Mouse (Mus musculus) forebrain, embryonic 11.5 days (tissue): ENCODE data around the gene Exosc8. TPM values are rescaled to one million over a fixed set of nuclear protein-coding genes. Genes with fewer than 3 reads are reported as not detected.
A peak's percentile ranks its signal among the peaks of the same experiment; 100 is the strongest.

ENCODE experiments used
- ATAC-seq: fragments of 200-750 bp; cut with Nextera tagmentation; replicated peaks from 2 replicates; pipeline ENCODE4 v1.8.0; 2017; ENCODE audit warnings: moderate TSS enrichment; ENCODE audit not compliant: low FRiP score
- DNase-seq: peaks from one replicate; pipeline ENCODE4 v3.0.0-alpha.2; 2017; ENCODE audit warnings: low spot score
- H3K27ac ChIP-seq: fragments of 300-500 bp; sonication (generic); 2 replicates; pipeline ENCODE4 v1.5.1; 2014; ENCODE audit warnings: low read depth, low read length
- H3K27me3 ChIP-seq: fragments of 300-500 bp; sonication (generic); 2 replicates; pipeline ENCODE4 v1.6.1; 2014; ENCODE audit warnings: mild to moderate bottlenecking, low read length, mixed read lengths; ENCODE audit not compliant: control insufficient read depth, insufficient read depth
- H3K36me3 ChIP-seq: fragments of 300-500 bp; sonication (generic); 2 replicates; pipeline ENCODE4 v1.6.1; 2014; ENCODE audit warnings: mild to moderate bottlenecking, low read length, moderate library complexity, mixed read lengths; ENCODE audit not compliant: control insufficient read depth, insufficient read depth
- H3K4me1 ChIP-seq: fragments of 300-500 bp; sonication (generic); replicated peaks from 2 replicates; pipeline ENCODE4 v1.6.1; 2014; ENCODE audit warnings: low read length, mixed read lengths; ENCODE audit not compliant: control insufficient read depth, insufficient read depth
- H3K4me2 ChIP-seq: fragments of 300-500 bp; sonication (generic); 2 replicates; pipeline ENCODE4 v1.6.1; 2014; ENCODE audit warnings: low read depth, mild to moderate bottlenecking, low read length, moderate library complexity, mixed read lengths; ENCODE audit not compliant: severe bottlenecking
- H3K4me3 ChIP-seq: fragments of 300-500 bp; sonication (generic); 2 replicates; pipeline ENCODE4 v1.5.1; 2014; ENCODE audit warnings: low read depth, low read length
- H3K9ac ChIP-seq: fragments of 300-500 bp; sonication (generic); 2 replicates; pipeline ENCODE4 v1.6.1; 2014; ENCODE audit warnings: low read length
- H3K9me3 ChIP-seq: fragments of 300-500 bp; sonication (generic); 2 replicates; pipeline ENCODE4 v1.6.1; 2016; ENCODE audit warnings: low read length, mixed read lengths; ENCODE audit not compliant: control insufficient read depth
- whole genome bisulfite sequencing: fragments of 180-500 bp; shearing (Covaris S2); extraction: QIAGEN DNeasy Blood & Tissue Kit; methylation state at CpG from one replicate; pipeline ENCODE4 v1.1.7; 2014; 5-methylcytosine and 5-hydroxymethylcytosine counted together
- polyA plus RNA-seq: library from polyadenylated mRNA; unstranded; fragments of >200 nt; fragmentation: Nextera tagmentation; extraction: Ambion mirVana; gene quantifications from 2 replicates; pipeline ENCODE4 v1.2.1, GENCODE M21; 2014

Gene Exosc8
- polyA plus RNA-seq, 1 experiment from 2014 or later: 176 TPM

DNA sequence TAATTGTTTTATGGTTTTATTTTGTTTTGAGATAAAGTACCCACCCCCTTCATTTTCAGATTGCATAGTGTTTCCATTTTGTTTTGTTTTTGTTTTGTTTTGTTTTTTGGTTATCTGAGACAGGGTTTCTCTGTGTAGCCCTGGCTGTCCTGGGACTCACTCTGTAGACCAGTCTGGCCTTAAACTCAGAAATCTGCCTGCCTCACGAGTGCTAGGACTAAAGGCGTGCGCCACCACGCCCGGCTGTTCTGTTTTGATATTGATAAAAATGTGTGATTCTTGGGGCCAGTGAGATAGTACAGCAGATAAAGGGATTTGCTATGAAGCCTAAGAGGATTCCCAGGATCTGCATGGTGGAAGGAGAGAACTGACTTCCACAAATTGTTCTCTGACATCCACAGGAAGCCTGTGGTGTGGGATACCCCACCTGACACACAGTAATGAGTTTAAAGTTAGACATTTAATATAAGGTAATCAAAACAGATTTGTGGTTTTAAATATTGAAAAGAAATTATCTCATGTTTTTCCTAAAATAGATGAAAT is 35.4 kb downstream of the Exosc8 start:
- DNase-seq (no peak), ATAC-seq (no peak)
- H3K36me3 ChIP-seq: peaks cover 5% of the 10 kb centered on the region; the same call in 1 of the 2 replicates
- H3K4me3 ChIP-seq: no peak overlapping the region
- no peak overlapping the region for H3K4me2 ChIP-seq
- no peak overlapping the region for H3K27ac ChIP-seq
- WGBS: 92% methylated on average over 5 of the region's 5 CpGs
- H3K27me3 ChIP-seq: no peaks in the 10 kb centered on the region
- no peak overlapping the region for H3K9ac ChIP-seq
- H3K9me3 ChIP-seq: no peaks in the 10 kb centered on the region
- H3K4me1 ChIP-seq: no peaks in the 10 kb centered on the region

DNA sequence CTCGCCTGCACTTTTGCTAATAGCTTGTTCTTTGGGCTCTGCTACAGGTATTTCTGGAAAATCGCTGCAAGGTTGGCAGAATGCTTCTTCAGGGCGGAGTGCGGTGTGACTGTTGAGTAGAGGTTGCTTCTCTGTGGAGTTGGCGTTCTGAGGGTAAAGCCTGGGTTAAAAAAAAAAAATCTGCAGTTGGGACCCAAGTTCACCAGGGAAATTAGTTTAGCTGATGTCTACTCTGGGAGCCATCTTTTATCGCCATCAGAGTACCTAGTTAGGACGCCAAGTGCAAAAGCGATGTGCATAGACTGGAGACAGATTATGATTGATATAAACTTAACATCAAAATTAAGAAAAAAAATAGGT is 42.2 kb downstream of the Exosc8 start:
- Histone ChIP-seq H3K4me2 (peak overlapping the region; percentile 47), H3K4me3 (peak overlapping the region; percentile 75), H3K4me1 (no peaks in the 10 kb centered on the region; the same call in 1 of the 2 replicates), H3K27me3 (no peaks in the 10 kb centered on the region), H3K27ac (peak overlapping the region; percentile 48; the same call in 1 of the 2 replicates), H3K9ac (peak overlapping the region; percentile 73), H3K9me3 (no peaks in the 10 kb centered on the region), H3K36me3 (no peaks in the 10 kb centered on the region)
- DNase-seq: no peak
- no peak for ATAC-seq
- under 1% methylated on average over 8 of the region's 8 CpGs for WGBS

DNA sequence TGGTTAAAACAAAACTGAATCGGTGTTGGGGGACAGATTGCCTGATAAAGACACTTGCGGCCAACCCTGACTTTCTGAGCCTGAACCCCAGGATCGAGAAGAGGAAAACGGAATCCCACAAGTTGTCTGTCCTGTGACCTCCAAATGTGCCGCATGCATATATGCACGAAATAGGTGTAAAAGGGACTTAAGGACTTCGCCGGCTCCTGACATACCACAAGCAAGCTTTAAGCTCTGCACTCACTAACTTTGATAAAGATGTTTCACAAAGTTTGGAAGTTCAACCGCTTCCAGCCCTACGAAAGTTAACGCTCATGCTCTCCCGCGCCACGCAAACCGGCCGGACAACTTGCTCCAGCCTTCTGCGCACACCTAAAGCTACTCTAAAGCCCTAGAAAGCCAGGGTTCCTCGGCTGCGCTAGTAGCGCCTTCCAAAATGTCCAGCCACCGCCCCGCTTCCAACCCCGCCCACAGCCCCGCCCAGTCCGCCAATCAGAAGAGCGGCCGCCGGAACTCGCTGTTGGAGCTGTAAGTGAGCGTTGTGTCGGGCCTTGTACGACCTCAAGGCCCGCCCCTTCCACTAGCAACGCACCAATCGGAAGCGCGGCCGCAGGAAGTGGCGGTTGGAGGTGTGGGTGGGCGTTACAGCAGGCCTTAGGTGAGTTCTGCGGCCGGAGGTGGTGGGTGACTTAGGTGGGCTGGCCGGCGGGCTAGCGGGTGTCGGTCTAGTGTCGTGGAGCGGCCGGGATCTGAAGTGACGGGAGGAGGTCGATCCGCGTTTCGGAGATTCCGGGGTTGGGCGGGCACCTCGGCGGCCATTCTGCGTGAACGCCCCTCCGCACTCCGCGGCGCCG is 42.8 kb downstream of the Exosc8 start, which contains the start of gene Supt20:
Supt20 (plus strand) TSS at position 606 of the 854 bp plus-strand sequence.
- peak; percentile 96 for DNase-seq
- no peaks in the 10 kb centered on the region for H3K36me3 ChIP-seq
- H3K9me3 ChIP-seq: no peaks in the 10 kb centered on the region
- H3K4me1 ChIP-seq: no peaks in the 10 kb centered on the region; the same call in 1 of the 2 replicates
- peak within 1 kb of the TSS; percentile 84 for H3K4me2 ChIP-seq
- peak; percentile 98 for ATAC-seq
- H3K4me3 ChIP-seq: peak within 1 kb of the TSS; percentile 75
- H3K9ac ChIP-seq: peak within 1 kb of the TSS; percentile 73
- H3K27ac ChIP-seq: peak within 1 kb of the TSS; percentile 48; the same call in 1 of the 2 replicates
- H3K27me3 ChIP-seq: no peaks in the 10 kb centered on the region
- 2% methylated on average over 65 of the region's 65 CpGs for WGBS

DNA sequence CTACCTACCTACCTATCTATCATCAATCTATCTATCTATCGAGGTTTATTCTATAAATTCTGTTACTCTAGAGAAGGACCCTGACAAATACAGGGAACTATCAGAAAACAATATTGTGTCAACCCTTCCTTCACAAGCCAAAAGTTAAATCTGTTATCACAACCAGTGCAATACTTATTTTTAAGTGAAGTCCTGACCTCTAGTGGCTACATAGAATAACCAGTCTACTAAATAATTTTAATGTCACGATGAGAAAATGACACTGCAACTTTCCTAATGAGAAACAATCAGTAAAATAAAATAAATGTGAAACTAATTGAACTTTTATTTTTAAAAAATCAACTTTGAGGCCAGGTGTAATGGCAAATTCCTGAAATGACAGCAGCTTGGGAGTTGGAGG is 46.1 kb downstream of the Exosc8 start:
- DNase-seq (no peak), ATAC-seq (no peak)
- Histone ChIP-seq H3K4me2 (no peak overlapping the region), H3K9ac (no peak overlapping the region), H3K27ac (no peak overlapping the region), H3K9me3 (no peaks in the 10 kb centered on the region), H3K36me3 (no peaks in the 10 kb centered on the region), H3K4me3 (no peak overlapping the region), H3K4me1 (no peaks in the 10 kb centered on the region; the same call in 1 of the 2 replicates), H3K27me3 (no peaks in the 10 kb centered on the region)
- WGBS: 61% methylated on average over 2 of the region's 2 CpGs

DNA sequence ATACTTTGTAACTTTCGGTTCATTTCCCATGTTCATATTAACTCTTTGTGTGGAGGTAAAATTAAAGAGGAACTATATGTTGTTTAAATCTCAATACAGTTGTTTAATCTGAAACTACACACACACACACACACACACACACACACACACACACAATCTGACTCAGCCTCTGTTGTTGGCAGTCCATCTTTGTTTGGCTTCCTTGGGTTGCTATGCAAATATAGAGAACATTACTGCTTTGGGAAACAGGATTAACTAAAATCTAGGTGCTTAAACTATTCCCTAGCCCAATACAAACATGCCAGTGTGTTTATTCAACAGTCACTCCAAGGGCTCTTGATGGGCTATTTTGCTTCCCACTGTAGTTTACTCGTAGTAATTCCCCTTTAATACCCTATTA is 47.9 kb downstream of the Exosc8 start:
- H3K9me3 ChIP-seq: no peaks in the 10 kb centered on the region
- no peak overlapping the region for H3K4me3 ChIP-seq
- H3K4me1 ChIP-seq: no peaks in the 10 kb centered on the region; the same call in 1 of the 2 replicates
- no peak overlapping the region for H3K4me2 ChIP-seq
- DNase-seq: no peak
- no peak overlapping the region for H3K27ac ChIP-seq
- WGBS: 67% methylated on average over 2 of the region's 2 CpGs
- ATAC-seq: no peak
- no peak overlapping the region for H3K9ac ChIP-seq
- no peaks in the 10 kb centered on the region for H3K36me3 ChIP-seq
- H3K27me3 ChIP-seq: no peaks in the 10 kb centered on the region

DNA sequence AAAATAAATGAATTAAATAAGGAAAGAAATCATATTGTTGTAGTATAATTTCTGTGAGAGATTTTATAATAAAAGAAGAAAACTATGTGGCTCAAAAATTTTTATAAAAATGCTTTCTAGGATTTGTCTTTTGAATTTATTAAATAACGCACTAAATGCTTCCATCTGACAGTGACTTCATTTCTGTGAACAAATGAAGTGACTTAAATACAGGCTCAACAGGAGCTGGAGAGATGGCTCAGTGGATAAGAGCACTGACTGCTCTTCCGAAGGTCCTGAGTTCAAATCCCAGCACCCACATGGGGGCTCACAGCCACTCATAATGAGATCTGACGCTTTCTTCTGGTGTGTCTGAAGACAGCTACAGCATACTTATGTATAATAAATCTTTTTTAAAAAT is 50.0 kb downstream of the Exosc8 start:
- no peaks in the 10 kb centered on the region for H3K27me3 ChIP-seq
- H3K4me3 ChIP-seq: no peak overlapping the region
- H3K9me3 ChIP-seq: no peaks in the 10 kb centered on the region
- no peaks in the 10 kb centered on the region for H3K36me3 ChIP-seq
- H3K27ac ChIP-seq: no peak overlapping the region
- H3K9ac ChIP-seq: no peak overlapping the region
- ATAC-seq: no peak
- 93% methylated on average over 3 of the region's 3 CpGs for WGBS
- no peaks in the 10 kb centered on the region for H3K4me1 ChIP-seq
- no peak for DNase-seq
- H3K4me2 ChIP-seq: no peak overlapping the region

DNA sequence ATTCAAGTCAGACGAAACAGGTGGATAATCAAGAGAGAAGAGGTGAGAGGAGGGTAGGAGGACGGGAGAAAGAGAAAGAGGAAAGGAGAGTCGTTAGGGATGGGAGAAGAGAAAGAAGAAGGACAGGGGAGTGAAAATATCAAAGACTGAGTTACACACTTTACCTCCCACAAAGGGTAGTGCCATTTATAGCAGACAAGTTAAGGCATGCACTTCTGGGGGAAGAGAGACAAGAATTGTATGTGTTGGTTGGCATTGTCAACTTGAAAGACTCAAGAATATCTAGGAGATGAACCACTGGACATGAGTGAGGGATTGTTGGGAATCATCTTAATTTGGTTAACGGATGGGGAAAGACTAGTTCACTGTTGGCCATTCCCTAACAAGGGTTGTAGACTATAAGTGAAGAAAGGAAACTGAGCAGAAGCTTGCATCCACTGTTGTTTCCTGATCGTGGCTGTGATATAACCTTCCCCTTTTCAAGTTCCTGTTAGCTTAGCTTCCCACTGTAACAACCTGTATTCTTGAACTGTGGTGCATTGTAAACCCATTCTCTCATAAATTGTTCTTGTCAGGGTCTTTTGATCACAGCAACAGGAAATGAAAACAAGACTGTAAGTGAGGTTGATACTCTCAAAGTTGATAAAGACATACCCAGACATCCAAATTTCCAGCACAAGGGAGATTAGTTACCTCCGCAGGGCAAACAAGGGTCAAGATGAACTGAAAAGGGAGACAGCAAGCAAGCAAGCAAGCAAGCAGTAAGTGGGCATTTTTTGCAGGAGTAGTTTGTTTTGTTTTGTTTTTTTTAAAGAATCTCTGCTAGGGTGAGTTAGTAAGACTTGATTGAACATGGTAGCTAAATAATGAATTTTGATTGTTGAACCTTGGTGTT is 53.6 kb downstream of the Exosc8 start:
- Histone ChIP-seq H3K9ac (no peak overlapping the region), H3K4me3 (no peak overlapping the region), H3K9me3 (no peaks in the 10 kb centered on the region), H3K4me2 (no peak overlapping the region), H3K4me1 (no peaks in the 10 kb centered on the region), H3K36me3 (no peaks in the 10 kb centered on the region), H3K27ac (no peak overlapping the region), H3K27me3 (no peaks in the 10 kb centered on the region)
- WGBS: 81% methylated on average over 6 of the region's 6 CpGs
- DNase-seq: no peak
- no peak for ATAC-seq
